Mouse (Mus musculus) stomach, embryonic 15.5 days (tissue): ENCODE measurements at regions not wholly inside any gene's neighbourhood (a gene's known extent, or its start where the extent isn't known, plus 50 kb on each side); places are given as distances from the start of the nearest gene placed in this dataset.

Source experiments
- ATAC-seq: fragments of 200-750 bp; cut with Nextera tagmentation; 2 replicates; pipeline ENCODE4 v1.8.0; 2017; ENCODE audit warnings: low read depth, moderate number of reproducible peaks, moderate TSS enrichment; ENCODE audit not compliant: insufficient read depth, low FRiP score
- H3K27ac ChIP-seq: fragments of 300-500 bp; sonication (generic); 2 replicates; pipeline ENCODE4 v1.5.1; 2015; ENCODE audit warnings: mild to moderate bottlenecking, inconsistent platforms
- H3K27me3 ChIP-seq: fragments of 300-500 bp; sonication (generic); replicated peaks from 2 replicates; pipeline ENCODE4 v1.6.1; 2015; ENCODE audit warnings: inconsistent platforms
- H3K36me3 ChIP-seq: fragments of 300-500 bp; sonication (generic); 2 replicates; pipeline ENCODE4 v1.6.1; 2015; ENCODE audit warnings: inconsistent platforms
- H3K4me1 ChIP-seq: fragments of 300-500 bp; sonication (generic); 2 replicates; pipeline ENCODE4 v1.6.1; 2015; ENCODE audit warnings: inconsistent platforms
- H3K4me2 ChIP-seq: fragments of 300-500 bp; sonication (generic); 2 replicates; pipeline ENCODE4 v1.6.1; 2015; ENCODE audit warnings: mild to moderate bottlenecking, inconsistent platforms
- H3K4me3 ChIP-seq: fragments of 300-500 bp; sonication (generic); replicated peaks from 2 replicates; pipeline ENCODE4 v1.5.1; 2015; ENCODE audit warnings: inconsistent platforms
- H3K9ac ChIP-seq: fragments of 300-500 bp; sonication (generic); 2 replicates; pipeline ENCODE4 v1.6.1; 2015; ENCODE audit warnings: inconsistent platforms
- H3K9me3 ChIP-seq: fragments of 300-500 bp; sonication (generic); 2 replicates; pipeline ENCODE4 v1.6.1; 2016; ENCODE audit warnings: inconsistent platforms
- WGBS: fragments of 180-500 bp; shearing (Covaris S2); methylation state at CpG from one replicate; pipeline ENCODE4 v1.1.7; 2015; 5-methylcytosine and 5-hydroxymethylcytosine counted together

GRCm38 (mm10) chr10:39230634-39231410 lies 67.2 kb upstream of the Ccn6 start:
- Histone ChIP-seq H3K27me3 (no peaks in the 10 kb centered on the region), H3K36me3 (no peaks in the 10 kb centered on the region), H3K27ac (no peak overlapping the region), H3K4me2 (no peak overlapping the region), H3K4me3 (no peak overlapping the region), H3K9me3 (no peaks in the 10 kb centered on the region), H3K4me1 (no peaks in the 10 kb centered on the region), H3K9ac (no peak overlapping the region)
- ATAC-seq = no peak
- 74% methylated on average over 14 of the region's 14 CpGs for WGBS

GRCm38 (mm10) chr10:39229233-39229632 lies 65.6 kb upstream of the Ccn6 start:
- no peaks in the 10 kb centered on the region for H3K36me3 ChIP-seq
- H3K9ac ChIP-seq = no peak overlapping the region
- H3K4me3 ChIP-seq = no peak overlapping the region
- H3K4me2 ChIP-seq = no peak overlapping the region
- 94% methylated on average over 4 of the region's 4 CpGs for WGBS
- H3K9me3 ChIP-seq = no peaks in the 10 kb centered on the region
- no peaks in the 10 kb centered on the region for H3K4me1 ChIP-seq
- no peaks in the 10 kb centered on the region for H3K27me3 ChIP-seq
- ATAC-seq = no peak
- no peak overlapping the region for H3K27ac ChIP-seq

GRCm38 (mm10) chr10:39228027-39228426 lies 64.4 kb upstream of the Ccn6 start:
- 37% methylated on average over 5 of the region's 5 CpGs for WGBS
- H3K4me3 ChIP-seq = no peak overlapping the region
- no peak overlapping the region for H3K9ac ChIP-seq

DNA sequence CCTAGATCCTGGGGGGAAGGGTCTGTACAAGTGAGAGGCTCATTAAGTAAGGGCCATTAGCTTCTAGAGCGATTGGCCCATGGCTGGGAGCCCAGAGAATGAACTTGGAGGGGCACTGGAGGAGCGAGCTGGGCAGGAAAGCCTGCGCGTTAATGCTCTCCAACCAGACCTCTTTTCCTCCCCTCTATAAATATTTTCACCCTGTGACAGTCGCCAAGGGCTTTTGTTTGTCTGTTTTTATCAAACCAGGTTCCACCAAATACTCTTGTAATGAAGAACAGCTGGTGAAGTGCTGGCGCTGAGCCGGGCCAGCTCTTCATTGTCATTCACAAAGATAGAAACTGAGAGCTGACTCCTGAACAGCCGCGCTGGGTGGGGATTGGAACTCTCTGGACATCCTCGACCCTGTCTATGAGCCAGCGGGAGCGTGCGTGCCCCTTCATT lies 63.9 kb upstream of the Ccn6 start:
- no peak overlapping the region for H3K9ac ChIP-seq
- no peaks in the 10 kb centered on the region for H3K27me3 ChIP-seq
- no peak overlapping the region for H3K27ac ChIP-seq
- H3K4me1 ChIP-seq = no peaks in the 10 kb centered on the region
- H3K4me2 ChIP-seq = peak overlapping the region; percentile 33
- H3K36me3 ChIP-seq = no peaks in the 10 kb centered on the region
- H3K4me3 ChIP-seq = no peak overlapping the region
- no peaks in the 10 kb centered on the region for H3K9me3 ChIP-seq
- 26% methylated on average over 13 of the region's 13 CpGs for WGBS
- ATAC-seq = no peak

More at GRCm38 (mm10) chr10:39228027-39228426, 64.4 kb upstream of the Ccn6 start:
- peak overlapping the region; percentile 33 for H3K4me2 ChIP-seq
- H3K4me1 ChIP-seq = no peaks in the 10 kb centered on the region
- H3K9me3 ChIP-seq = no peaks in the 10 kb centered on the region
- H3K27ac ChIP-seq = no peak overlapping the region
- ATAC-seq = no peak
- no peaks in the 10 kb centered on the region for H3K36me3 ChIP-seq
- no peaks in the 10 kb centered on the region for H3K27me3 ChIP-seq

DNA sequence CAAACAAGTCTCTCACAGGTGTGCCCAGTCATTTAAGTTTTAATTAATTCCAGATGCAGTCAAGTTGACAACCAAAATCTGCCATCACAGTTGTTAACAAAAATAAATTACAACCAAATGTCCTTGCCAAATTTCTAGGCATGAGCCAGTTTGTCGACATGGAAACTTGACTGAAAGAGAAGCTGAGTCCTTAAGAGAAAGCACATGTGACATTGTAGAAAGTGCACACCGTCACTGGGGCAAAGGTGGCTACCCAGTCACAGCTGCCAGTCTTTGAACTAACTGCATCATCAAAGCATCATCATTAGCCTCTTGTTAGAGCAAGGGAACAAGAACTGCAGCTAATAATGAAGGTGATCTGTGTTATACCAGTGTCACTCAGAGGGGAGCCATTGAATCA lies 62.9 kb upstream of the Ccn6 start:
- no peak for ATAC-seq
- no peak overlapping the region for H3K4me2 ChIP-seq
- no peaks in the 10 kb centered on the region for H3K36me3 ChIP-seq
- no peak overlapping the region for H3K9ac ChIP-seq
- WGBS = 65% methylated on average over 2 of the region's 2 CpGs
- no peaks in the 10 kb centered on the region for H3K27me3 ChIP-seq
- no peak overlapping the region for H3K27ac ChIP-seq
- no peak overlapping the region for H3K4me3 ChIP-seq
- H3K4me1 ChIP-seq = no peaks in the 10 kb centered on the region
- H3K9me3 ChIP-seq = no peaks in the 10 kb centered on the region

DNA sequence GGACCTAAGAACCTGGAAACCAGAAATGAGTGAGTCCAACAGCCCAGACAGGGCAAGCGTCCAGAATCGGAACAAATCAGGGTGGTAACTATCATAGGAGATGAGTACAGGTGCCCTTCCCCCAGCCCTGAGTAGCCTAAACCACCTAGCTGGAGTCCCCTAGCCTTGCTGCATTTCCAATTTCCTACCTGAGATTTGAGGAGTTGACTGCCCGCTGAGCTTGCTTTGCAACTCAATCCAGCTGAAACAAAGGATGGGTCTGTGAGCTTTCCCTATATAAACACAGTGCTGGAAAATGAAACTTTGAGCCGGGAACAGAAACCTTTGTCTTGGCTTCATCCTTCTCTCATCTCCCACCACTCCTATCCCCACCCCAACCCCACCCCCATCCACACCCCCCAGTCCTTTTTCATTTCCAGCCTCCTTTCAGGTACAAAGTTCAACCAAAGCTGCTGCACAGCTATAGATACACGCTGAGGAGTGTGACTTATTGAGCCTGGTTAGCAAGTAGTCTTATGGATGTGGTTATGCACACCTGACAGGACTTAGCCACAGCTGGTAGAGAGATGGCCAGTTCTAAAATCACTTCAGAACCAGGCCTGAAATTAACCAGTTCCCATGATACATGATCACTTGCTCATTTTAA lies 61.0 kb upstream of the Ccn6 start:
- H3K36me3 ChIP-seq = no peaks in the 10 kb centered on the region
- H3K4me3 ChIP-seq = no peak overlapping the region
- H3K9me3 ChIP-seq = no peaks in the 10 kb centered on the region
- no peak overlapping the region for H3K4me2 ChIP-seq
- H3K27me3 ChIP-seq = no peaks in the 10 kb centered on the region
- H3K27ac ChIP-seq = no peak overlapping the region
- no peaks in the 10 kb centered on the region for H3K4me1 ChIP-seq
- H3K9ac ChIP-seq = no peak overlapping the region
- 38% methylated on average over 5 of the region's 5 CpGs for WGBS
- no peak for ATAC-seq

- 89% methylated on average over 2 of the region's 2 CpGs for WGBS
- ATAC-seq = no peak
- Histone ChIP-seq H3K4me2 (no peak overlapping the region), H3K4me3 (no peak overlapping the region), H3K9ac (no peak overlapping the region), H3K36me3 (no peaks in the 10 kb centered on the region), H3K27me3 (no peaks in the 10 kb centered on the region), H3K4me1 (no peaks in the 10 kb centered on the region), H3K9me3 (no peaks in the 10 kb centered on the region), H3K27ac (no peak overlapping the region)
Measured at GRCm38 (mm10) chr10:39221028-39221427, 57.4 kb upstream of the Ccn6 start.

- Histone ChIP-seq H3K36me3 (no peaks in the 10 kb centered on the region), H3K27ac (no peak overlapping the region), H3K4me3 (no peak overlapping the region), H3K9me3 (no peaks in the 10 kb centered on the region), H3K4me1 (no peaks in the 10 kb centered on the region), H3K4me2 (no peak overlapping the region), H3K9ac (no peak overlapping the region), H3K27me3 (no peaks in the 10 kb centered on the region)
- no peak for ATAC-seq
- WGBS = 87% methylated on average over 2 of the region's 2 CpGs
Measured at GRCm38 (mm10) chr10:39219366-39219765, 55.8 kb upstream of the Ccn6 start.

GRCm38 (mm10) chr10:39218151-39218550 lies 54.6 kb upstream of the Ccn6 start:
- H3K4me1 ChIP-seq = no peaks in the 10 kb centered on the region
- H3K4me3 ChIP-seq = no peak overlapping the region
- no peak overlapping the region for H3K27ac ChIP-seq
- no peaks in the 10 kb centered on the region for H3K36me3 ChIP-seq
- no peaks in the 10 kb centered on the region for H3K27me3 ChIP-seq
- H3K9me3 ChIP-seq = no peaks in the 10 kb centered on the region
- WGBS = 81% methylated on average over 5 of the region's 5 CpGs
- no peak for ATAC-seq
- H3K4me2 ChIP-seq = no peak overlapping the region
- H3K9ac ChIP-seq = no peak overlapping the region

DNA sequence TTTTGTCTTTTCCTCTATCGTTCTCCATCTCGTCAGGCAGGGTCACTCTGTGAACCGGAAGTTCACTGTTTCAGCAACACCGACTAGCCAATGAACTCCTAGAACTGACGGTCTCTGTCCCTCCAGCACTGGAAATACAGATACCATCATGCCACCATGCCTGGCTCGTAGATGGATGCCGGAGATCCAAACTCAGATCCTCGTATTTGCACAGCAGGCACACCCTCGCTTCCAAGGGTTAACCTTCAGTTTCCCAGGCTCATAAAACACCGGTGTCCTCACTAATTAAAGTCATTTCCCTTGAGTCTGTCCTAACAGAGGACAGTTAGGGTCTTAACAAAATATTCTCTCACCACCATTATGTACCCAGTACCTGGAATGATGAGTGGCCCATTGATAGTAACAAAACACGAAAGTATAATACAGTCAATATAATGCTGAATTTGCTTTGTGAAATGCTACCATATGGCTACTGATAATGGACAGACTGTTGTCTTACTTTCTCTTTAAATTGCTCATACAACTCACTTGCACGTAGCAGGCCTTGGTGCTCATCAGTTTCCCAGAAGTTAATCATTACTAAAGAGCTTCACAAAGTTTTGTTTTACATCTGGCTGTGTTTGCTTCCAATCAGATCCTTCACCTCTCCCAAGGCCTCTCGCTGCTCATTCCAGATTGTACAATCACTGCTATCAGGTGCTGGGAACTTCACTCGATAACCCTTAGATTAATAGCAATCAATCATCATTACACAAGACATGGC lies 52.7 kb upstream of the Ccn6 start:
- Histone ChIP-seq H3K9me3 (no peaks in the 10 kb centered on the region), H3K4me2 (no peak overlapping the region), H3K9ac (no peak overlapping the region), H3K4me1 (no peaks in the 10 kb centered on the region), H3K4me3 (no peak overlapping the region), H3K27ac (no peak overlapping the region), H3K27me3 (no peaks in the 10 kb centered on the region), H3K36me3 (no peaks in the 10 kb centered on the region)
- 75% methylated on average over 14 of the region's 14 CpGs for WGBS
- no peak for ATAC-seq

DNA sequence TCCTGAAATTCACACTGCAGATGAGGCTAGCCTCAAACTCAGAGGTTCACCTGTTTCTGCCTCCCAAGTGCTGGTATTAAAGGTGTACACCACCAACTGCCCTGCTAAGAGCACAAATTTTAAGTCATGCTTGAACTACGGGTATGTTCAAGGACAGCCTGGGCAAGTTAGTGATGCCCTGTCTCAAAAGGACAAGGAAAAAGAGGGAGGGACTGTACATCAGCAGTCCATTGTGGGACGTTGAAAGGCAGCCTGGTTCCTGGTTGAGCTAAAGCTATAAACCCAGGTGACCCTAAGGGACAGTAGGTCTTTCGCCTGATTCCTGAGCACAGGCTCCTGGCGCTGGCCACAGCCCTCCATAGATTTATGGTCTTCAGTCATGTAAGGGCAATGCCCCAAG lies 51.0 kb upstream of the Ccn6 start:
- no peaks in the 10 kb centered on the region for H3K36me3 ChIP-seq
- no peak overlapping the region for H3K4me3 ChIP-seq
- no peak overlapping the region for H3K9ac ChIP-seq
- ATAC-seq = no peak
- 81% methylated on average over 4 of the region's 4 CpGs for WGBS
- H3K4me2 ChIP-seq = no peak overlapping the region
- no peak overlapping the region for H3K27ac ChIP-seq
- H3K27me3 ChIP-seq = no peaks in the 10 kb centered on the region
- no peaks in the 10 kb centered on the region for H3K4me1 ChIP-seq
- no peaks in the 10 kb centered on the region for H3K9me3 ChIP-seq
